Mouse (Mus musculus): ENCODE results near the gene Camk2d.

Gene Camk2d

DNA sequence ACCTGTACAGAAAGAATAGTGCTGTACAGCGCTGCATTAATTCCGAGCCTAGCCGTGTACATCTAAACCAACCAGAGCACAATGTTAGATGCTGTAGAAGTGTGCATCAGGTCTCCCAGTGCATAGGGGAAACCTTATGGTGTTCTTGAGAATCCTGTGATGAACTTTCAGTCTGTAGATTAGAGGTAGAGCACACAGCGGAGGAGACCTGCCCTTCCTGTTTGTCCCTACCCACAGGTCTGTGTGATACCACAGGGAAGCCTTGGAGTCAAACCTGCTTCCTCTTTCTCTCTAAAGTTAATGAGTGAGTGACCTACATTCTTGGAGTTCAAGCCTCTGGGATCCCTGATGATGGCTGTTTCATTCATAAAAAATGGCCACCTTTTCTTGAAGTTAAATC lies 54.2 kb downstream of the Camk2d start:
- in situ Hi-C loops (cut with MboI, MseI): no loop called here

GRCm38 (mm10) chr3:126650747-126651146 lies 54.6 kb downstream of the Camk2d start:
- in situ Hi-C loops (cut with MboI, MseI): no loop called here

GRCm38 (mm10) chr3:126652361-126652760 lies 56.3 kb downstream of the Camk2d start:
- in situ Hi-C loops (cut with MboI, MseI): no loop called here

GRCm38 (mm10) chr3:126653118-126653517 lies 57.0 kb downstream of the Camk2d start:
- in situ Hi-C loops (cut with MboI, MseI): no loop called here

DNA sequence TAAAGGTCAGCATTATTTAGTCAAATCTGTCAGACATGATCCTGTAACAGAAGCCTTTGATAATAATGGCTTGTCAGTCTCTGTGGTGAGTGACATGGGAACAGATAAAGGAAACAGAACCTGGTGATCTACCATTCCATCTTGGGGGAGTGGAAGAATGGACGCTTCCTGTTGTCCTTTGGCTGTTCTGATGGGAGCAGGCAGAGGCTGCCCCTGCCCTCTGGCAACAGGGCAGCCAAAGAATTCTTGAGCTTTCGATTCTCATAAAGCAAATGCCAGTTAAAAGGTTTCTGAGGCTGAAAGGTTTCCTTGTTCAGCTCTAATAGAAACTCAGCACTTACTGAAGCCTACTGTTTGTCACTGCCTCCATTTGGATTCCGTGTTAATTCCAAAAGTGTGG lies 60.1 kb downstream of the Camk2d start:
- in situ Hi-C loops (cut with MboI, MseI): loop anchor here (5.0 kb wide), 1 partner anchor 36 kb away; no protein-coding TSS in a partner anchor

DNA sequence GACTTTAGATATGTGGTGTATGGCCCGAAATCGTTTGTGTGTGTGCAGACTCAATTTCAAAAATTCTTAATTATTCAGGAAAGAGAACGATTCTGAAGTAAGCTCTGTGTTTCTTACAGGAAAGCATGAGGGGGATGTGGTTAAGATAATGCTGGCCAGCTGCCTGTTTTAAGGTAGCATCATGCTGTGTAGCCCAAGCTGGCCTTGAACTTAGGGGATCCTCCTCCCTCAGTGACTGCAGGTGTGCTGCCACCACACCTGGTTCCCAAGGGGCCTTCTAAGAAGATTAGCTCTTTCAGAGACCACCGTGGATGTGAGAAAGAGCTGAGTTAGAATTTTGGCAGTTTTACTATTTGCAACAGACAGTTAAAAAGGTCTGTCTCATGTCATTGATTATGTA lies 61.8 kb downstream of the Camk2d start:
- in situ Hi-C loops (cut with MboI, MseI): loop anchor here (5.0 kb wide), 1 partner anchor 34 kb away; no protein-coding TSS in a partner anchor

DNA sequence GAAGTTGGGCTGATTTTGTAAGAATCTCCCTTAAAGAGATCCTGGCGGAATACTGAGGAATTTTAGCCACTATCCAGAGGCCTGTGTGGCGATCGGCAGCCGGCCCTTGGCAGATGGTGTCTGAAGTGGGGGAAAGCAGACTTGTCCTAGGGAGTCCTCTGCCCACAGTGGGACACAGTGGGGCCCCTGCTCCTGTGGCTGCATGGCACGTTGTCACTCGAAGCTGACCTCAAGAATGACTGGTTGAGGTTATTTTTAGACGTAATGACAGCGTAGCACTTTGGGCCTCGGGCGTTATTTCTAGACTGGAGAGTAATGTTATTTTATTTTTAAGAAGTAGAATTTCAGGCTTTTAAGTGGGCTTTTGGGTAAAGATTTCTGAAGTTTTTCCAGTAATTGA lies 62.7 kb downstream of the Camk2d start:
- in situ Hi-C loops (cut with MboI, MseI): loop anchor here (5.0 kb wide), 1 partner anchor 34 kb away; no protein-coding TSS in a partner anchor

- in situ Hi-C loops (cut with MboI, MseI): loop anchor here (5.0 kb wide), 1 partner anchor 33 kb away; no protein-coding TSS in a partner anchor
Observed at GRCm38 (mm10) chr3:126659235-126659634, 63.1 kb downstream of the Camk2d start.

- in situ Hi-C loops (cut with MboI, MseI): loop anchor here (5.0 to 10.0 kb wide), 2 partner anchors 32 to 55 kb away; no protein-coding TSS in a partner anchor
Observed at GRCm38 (mm10) chr3:126659832-126660564, 63.9 kb downstream of the Camk2d start.

- in situ Hi-C loops (cut with MboI, MseI): loop anchor here (10.0 kb wide), 1 partner anchor 56 kb away; no protein-coding TSS in a partner anchor
Observed at GRCm38 (mm10) chr3:126660575-126660974, 64.5 kb downstream of the Camk2d start.

GRCm38 (mm10) chr3:126660986-126661385 lies 64.9 kb downstream of the Camk2d start:
- in situ Hi-C loops (cut with MboI, MseI): loop anchor here (10.0 kb wide), 1 partner anchor 56 kb away; no protein-coding TSS in a partner anchor

DNA sequence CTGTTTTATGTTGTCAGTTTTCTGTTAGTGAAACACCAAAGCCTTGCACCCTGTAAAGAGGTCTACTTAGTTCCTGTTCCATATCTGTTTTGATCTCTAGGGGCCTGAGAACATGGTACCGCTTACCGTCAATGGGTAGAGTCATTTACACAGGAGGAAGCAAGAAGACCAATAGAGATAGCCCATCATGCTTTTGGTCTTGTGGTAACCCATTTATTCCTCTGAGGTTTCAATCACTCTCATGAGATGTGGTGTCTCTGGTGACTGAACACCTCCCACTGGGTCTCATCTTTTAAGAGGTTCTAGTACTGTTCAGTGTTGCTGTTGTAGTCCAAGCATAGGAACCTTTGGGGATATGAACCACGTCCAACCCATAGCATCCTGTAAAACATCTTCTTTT lies 65.8 kb downstream of the Camk2d start:
- in situ Hi-C loops (cut with MboI, MseI): loop anchor here (10.0 kb wide), 1 partner anchor 57 kb away; no protein-coding TSS in a partner anchor

DNA sequence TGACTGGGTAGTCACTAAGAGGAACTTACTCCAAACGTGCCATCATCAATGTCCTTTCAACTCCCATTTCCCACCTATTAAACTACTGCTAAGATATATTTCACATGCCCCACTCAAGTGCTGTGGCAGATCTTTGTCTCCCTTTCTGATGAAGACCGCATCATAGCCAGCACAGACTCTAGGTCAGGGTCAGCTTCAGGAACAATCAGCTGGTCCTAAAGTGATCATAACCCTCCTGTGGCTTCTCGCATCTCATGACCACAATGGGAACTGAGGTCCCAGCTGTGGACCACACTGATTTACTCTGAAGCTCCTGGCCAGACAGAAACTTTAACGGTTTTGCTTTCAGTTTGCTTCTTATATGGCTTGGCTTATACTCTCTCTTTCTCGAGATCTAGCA lies 67.3 kb downstream of the Camk2d start:
- in situ Hi-C loops (cut with MboI, MseI): loop anchor here (10.0 kb wide), 1 partner anchor 59 kb away; no protein-coding TSS in a partner anchor

- in situ Hi-C loops (cut with MboI, MseI): loop anchor here (10.0 kb wide), 1 partner anchor 61 kb away; no protein-coding TSS in a partner anchor
Observed at GRCm38 (mm10) chr3:126665866-126666265, 69.8 kb downstream of the Camk2d start.

DNA sequence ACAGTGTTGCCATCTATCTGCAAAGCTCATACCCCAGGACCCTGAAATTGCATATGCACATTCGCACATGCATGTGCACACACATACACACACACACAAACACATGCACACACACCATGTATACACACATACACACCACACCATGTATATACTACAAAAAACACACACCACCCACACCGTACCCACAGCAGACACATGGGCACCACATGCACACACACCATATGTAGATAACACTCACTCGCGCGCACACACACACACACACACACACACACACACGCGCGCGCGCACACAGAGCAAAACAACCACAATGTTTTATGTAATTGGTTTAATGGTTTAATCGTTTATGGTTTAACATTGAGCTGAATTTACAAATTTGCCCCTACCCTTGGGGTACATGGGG lies 70.9 kb downstream of the Camk2d start:
- in situ Hi-C loops (cut with MboI, MseI): loop anchor here (10.0 kb wide), 1 partner anchor 62 kb away; no protein-coding TSS in a partner anchor

- in situ Hi-C loops (cut with MboI, MseI): loop anchor here (10.0 kb wide), 1 partner anchor 63 kb away; no protein-coding TSS in a partner anchor
Observed at GRCm38 (mm10) chr3:126667451-126667850, 71.3 kb downstream of the Camk2d start.

DNA sequence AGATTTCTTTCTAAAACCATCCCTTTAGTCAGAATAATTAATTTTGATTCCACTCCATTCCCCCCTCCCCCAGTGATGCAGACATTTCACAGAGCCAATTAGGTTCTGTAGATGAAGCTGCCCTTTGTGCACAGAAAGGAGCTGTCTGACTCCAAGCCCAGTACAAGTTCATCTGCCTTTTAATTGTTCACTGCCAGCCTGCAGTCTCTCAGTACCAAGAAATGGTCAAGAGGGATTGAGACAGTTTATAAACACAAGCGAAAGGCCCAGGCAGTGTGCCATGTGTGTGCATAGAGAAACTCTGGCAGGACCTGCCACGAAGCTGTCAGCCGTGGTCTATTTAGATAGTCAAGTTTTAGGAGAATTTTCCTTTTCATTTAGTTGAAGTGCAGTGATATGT lies 72.0 kb downstream of the Camk2d start:
- in situ Hi-C loops (cut with MboI, MseI): loop anchor here (10.0 kb wide), 1 partner anchor 63 kb away; no protein-coding TSS in a partner anchor

DNA sequence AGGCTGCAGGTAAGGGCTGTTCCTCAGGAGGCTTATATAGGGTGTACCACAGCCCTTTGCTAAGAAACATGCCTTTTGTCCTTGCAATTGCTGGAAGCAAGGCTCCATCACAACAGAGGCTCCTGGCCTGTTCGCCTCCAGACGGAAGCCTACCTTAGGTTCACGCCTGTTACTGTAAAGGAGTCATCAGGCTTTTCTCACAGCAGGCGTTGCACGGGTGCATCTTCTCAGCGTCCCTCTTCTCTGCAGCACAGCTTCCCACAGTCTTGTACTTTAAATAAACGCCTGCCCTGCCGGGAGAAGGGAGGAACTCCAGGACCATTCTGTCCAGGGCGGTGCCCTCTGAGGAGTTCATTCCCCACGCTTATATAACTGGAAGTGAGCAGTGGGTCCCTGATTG lies 72.6 kb downstream of the Camk2d start:
- in situ Hi-C loops (cut with MboI, MseI): loop anchor here (10.0 kb wide), 1 partner anchor 64 kb away; no protein-coding TSS in a partner anchor

DNA sequence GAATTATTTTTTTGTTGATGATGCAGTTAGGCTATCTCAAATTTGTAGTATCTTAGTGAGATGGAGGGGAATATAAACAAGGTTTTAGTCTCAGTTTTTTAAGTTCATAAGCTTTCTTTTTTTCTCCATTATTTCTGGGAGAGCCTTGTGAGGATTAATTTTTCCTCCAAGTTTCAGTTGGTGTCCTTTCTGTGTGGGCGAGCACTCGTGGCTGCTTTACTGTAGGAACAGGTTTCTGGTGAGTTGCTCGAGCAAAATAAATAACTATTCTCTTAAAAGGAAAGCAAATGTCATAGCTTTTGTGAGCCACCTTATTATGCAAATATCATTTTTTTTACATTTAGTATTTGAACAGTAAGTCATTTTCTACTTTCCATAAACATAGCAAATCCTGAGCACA lies 74.3 kb downstream of the Camk2d start:
- in situ Hi-C loops (cut with MboI, MseI): no loop called here

DNA sequence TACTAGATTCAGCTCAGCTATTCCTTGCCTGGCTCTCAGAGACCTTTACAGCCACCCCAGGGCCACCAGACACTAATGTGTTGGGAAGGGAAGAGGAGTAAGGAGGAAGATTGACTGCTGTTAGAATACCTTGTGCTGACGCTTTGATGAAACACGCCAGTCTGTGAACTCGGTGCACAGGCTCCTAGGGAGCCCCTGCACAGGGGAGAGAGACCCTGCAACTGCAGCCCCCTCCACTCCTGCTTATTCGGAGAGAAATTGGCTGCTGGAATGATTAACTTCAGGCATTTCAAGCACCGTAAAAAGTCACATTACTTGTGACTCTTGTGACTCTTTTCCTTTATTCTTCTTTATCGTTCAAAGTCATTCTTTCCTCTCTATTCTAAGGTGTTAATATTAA lies 75.2 kb downstream of the Camk2d start:
- in situ Hi-C loops (cut with MboI, MseI): no loop called here

DNA sequence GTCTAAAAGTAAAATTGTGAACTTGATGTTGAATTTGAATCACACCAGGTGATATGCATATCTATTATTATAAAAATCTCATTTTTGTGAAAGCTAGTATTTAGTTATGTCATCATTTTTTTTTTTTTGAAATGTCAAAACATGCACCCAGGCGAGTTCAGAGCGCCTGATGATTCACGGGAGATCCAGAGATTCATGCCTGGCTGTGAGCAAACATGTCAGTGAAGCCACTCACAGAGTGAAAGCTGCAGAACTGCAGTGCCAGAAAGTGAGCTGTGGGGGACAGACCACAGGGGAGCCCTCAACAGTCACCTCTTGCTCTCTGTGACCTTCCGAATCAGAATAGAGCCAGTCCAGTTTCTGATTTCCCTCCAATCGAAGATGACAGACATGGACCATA lies 84.9 kb downstream of the Camk2d start:
- in situ Hi-C loops (cut with MboI, MseI): no loop called here

DNA sequence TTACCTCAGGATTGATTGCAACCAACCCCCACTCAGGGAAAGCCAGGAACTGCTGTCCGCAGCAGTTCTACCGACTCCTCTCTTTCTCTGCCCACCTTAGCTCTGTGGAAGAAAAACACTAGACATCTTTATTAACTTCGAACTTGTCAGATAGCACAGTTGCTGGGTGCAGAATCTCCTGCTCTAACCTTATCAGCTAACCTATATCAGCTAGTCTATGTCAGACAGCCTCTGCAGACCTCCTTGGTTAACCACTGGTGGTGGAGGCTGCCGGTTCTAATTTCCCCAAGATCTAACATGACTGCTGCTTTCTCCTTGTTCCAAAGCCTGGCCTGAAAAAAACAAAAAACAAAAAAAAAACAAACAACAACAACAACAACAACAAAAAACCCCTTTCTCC lies 85.9 kb downstream of the Camk2d start:
- in situ Hi-C loops (cut with MboI, MseI): no loop called here

GRCm38 (mm10) chr3:126685363-126685762 lies 89.3 kb downstream of the Camk2d start:
- in situ Hi-C loops (cut with MboI, MseI): no loop called here

Data from T-helper 2 cell (primary cell).